Mouse (Mus musculus): ENCODE measurements around the gene St6galnac1. TPM values are rescaled to one million over a fixed set of nuclear protein-coding genes. Genes with fewer than 3 reads are reported as not detected.

Gene St6galnac1
- polyA plus RNA-seq, 1 experiment from 2014 or later = not detected

Other genes starting within 250 kb of the St6galnac1 start
- 1.3 and 1.9 TPM in 2 replicates for gene Sphk1, start 244.6 kb downstream of the St6galnac1 start, polyA plus RNA-seq (2014; fragmentation: Nextera tagmentation; extraction: Ambion mirVana)
- 19.4 and 24.1 TPM in 2 replicates for gene Ube2o, start 194.1 kb downstream of the St6galnac1 start, polyA plus RNA-seq (2014; fragmentation: Nextera tagmentation; extraction: Ambion mirVana)
- 0.28 TPM in 1 of 2 replicates, not detected in the other for gene Aanat, start 189.1 kb downstream of the St6galnac1 start, polyA plus RNA-seq (2014; fragmentation: Nextera tagmentation; extraction: Ambion mirVana)
- 3.1 and 3.9 TPM in 2 replicates for gene Rhbdf2, start 148.5 kb downstream of the St6galnac1 start, polyA plus RNA-seq (2014; fragmentation: Nextera tagmentation; extraction: Ambion mirVana)
- gene Prcd, start 122.0 kb downstream of the St6galnac1 start, polyA plus RNA-seq (2014; fragmentation: Nextera tagmentation; extraction: Ambion mirVana) = 0.95 and 0.97 TPM in 2 replicates
- gene Cygb, start 121.2 kb downstream of the St6galnac1 start, polyA plus RNA-seq (2014; fragmentation: Nextera tagmentation; extraction: Ambion mirVana) = 2.3 and 2.8 TPM in 2 replicates
- gene Mxra7, start 52.5 kb upstream of the St6galnac1 start, polyA plus RNA-seq (2014; fragmentation: Nextera tagmentation; extraction: Ambion mirVana) = 12.4 and 14.2 TPM in 2 replicates
- gene Mettl23, start 67.8 kb upstream of the St6galnac1 start, polyA plus RNA-seq (2014; fragmentation: Nextera tagmentation; extraction: Ambion mirVana) = 61.3 and 68.0 TPM in 2 replicates
- gene Jmjd6, start 67.9 kb upstream of the St6galnac1 start, polyA plus RNA-seq (2014; fragmentation: Nextera tagmentation; extraction: Ambion mirVana) = 81.4 and 81.8 TPM in 2 replicates
- gene Mfsd11, start 76.9 kb upstream of the St6galnac1 start, polyA plus RNA-seq (2014; fragmentation: Nextera tagmentation; extraction: Ambion mirVana) = 28.0 and 31.5 TPM in 2 replicates
- gene Srsf2, start 77.6 kb upstream of the St6galnac1 start, polyA plus RNA-seq (2014; fragmentation: Nextera tagmentation; extraction: Ambion mirVana) = 1,044 and 1,058 TPM in 2 replicates
- gene Mgat5b, start 143.4 kb upstream of the St6galnac1 start, polyA plus RNA-seq (2014; fragmentation: Nextera tagmentation; extraction: Ambion mirVana) = 0.62 and 0.99 TPM in 2 replicates

Data from limb, embryonic 11.5 days (tissue).